Mouse (Mus musculus) layer of hippocampus, postnatal 14 days (tissue): ENCODE measurements at regions not wholly inside any gene's neighbourhood (a gene's known extent, or its start where the extent isn't known, plus 50 kb on each side); places are given as distances from the start of the nearest gene placed in this dataset.

ENCODE experiments used
- DNase-seq, 2 experiments: peaks; one replicate each; pipeline ENCODE4 v3.0.0; 2021 to 2022; ENCODE audit warnings: low spot score in 2 of 2, mixed read lengths in 1 of 2

GRCm38 (mm10) chr5:7428291-7428690, 83.7 kb upstream of the Zfp804b start:
- DNase-seq = no peak

GRCm38 (mm10) chr5:7436461-7436860, 91.9 kb upstream of the Zfp804b start:
- no peak for DNase-seq

- DNase-seq = peak in 1 of 2 experiments; percentile 8
Observed at GRCm38 (mm10) chr5:7448001-7448400, 103.4 kb upstream of the Zfp804b start.

GRCm38 (mm10) chr5:7454896-7455295, 110.3 kb upstream of the Zfp804b start:
- no peak for DNase-seq

- no peak for DNase-seq
Observed at GRCm38 (mm10) chr5:7457102-7457501, 112.5 kb upstream of the Zfp804b start.

- no peak for DNase-seq
Observed at GRCm38 (mm10) chr5:7489150-7489549, 144.6 kb upstream of the Zfp804b start.

- no peak for DNase-seq
Observed at GRCm38 (mm10) chr5:7489602-7490001, 145.0 kb upstream of the Zfp804b start.

- DNase-seq = no peak
Observed at GRCm38 (mm10) chr5:7517520-7518181, 173.1 kb upstream of the Zfp804b start.

- no peak for DNase-seq
Observed at GRCm38 (mm10) chr5:7532686-7533199, 188.2 kb upstream of the Zfp804b start.

GRCm38 (mm10) chr5:7539812-7540645, 195.5 kb upstream of the Zfp804b start:
- no peak for DNase-seq

- no peak for DNase-seq
Observed at GRCm38 (mm10) chr5:7540646-7541038, 196.1 kb upstream of the Zfp804b start.

GRCm38 (mm10) chr5:7543857-7544256, 199.3 kb upstream of the Zfp804b start:
- DNase-seq = no peak

GRCm38 (mm10) chr5:7580413-7580812, 235.9 kb upstream of the Zfp804b start:
- no peak for DNase-seq

GRCm38 (mm10) chr5:7586547-7586946, 242.0 kb upstream of the Zfp804b start:
- no peak for DNase-seq

GRCm38 (mm10) chr5:7600418-7600817, 255.9 kb upstream of the Zfp804b start:
- no peak for DNase-seq

GRCm38 (mm10) chr5:7607517-7607916, 263.0 kb upstream of the Zfp804b start:
- peak in 1 of 2 experiments; percentile 25 for DNase-seq

GRCm38 (mm10) chr5:7607924-7608323, 263.4 kb upstream of the Zfp804b start:
- peak in 1 of 2 experiments; percentile 6 for DNase-seq

- peak in 1 of 2 experiments; percentile 53 for DNase-seq
Observed at GRCm38 (mm10) chr5:7655280-7655679, 305.0 kb upstream of the Steap4 start.

GRCm38 (mm10) chr5:7701776-7702175, 258.5 kb upstream of the Steap4 start:
- DNase-seq = no peak

- DNase-seq = no peak
Observed at GRCm38 (mm10) chr5:7719557-7719956, 240.7 kb upstream of the Steap4 start.

GRCm38 (mm10) chr5:7720061-7720460, 240.2 kb upstream of the Steap4 start:
- peak in 1 of 2 experiments; percentile 5 for DNase-seq

- DNase-seq = no peak
Observed at GRCm38 (mm10) chr5:7720688-7721087, 239.6 kb upstream of the Steap4 start.
